Mouse (Mus musculus) bone marrow, adult 2 months (tissue): ENCODE data around the gene Rad50. TPM values are rescaled to one million over a fixed set of nuclear protein-coding genes. Genes with fewer than 3 reads are reported as not detected.
A peak's percentile ranks its signal among the peaks of the same experiment; 100 is the strongest.

ENCODE experiments used
- H3K27ac ChIP-seq: fragments of 200-500 bp; 2 replicates; pipeline ENCODE4 v1.5.1; 2012; ENCODE audit warnings: low read depth, mild to moderate bottlenecking, control low read depth, inconsistent platforms, low read length; ENCODE audit not compliant: control insufficient read depth, poor library complexity, insufficient read depth
- H3K4me1 ChIP-seq: fragments of 200-500 bp; 2 replicates; pipeline ENCODE4 v1.6.1; 2011; ENCODE audit warnings: low read length; ENCODE audit not compliant: control insufficient read depth, insufficient read depth
- H3K4me3 ChIP-seq: fragments of 200-500 bp; replicated peaks from 2 replicates; pipeline ENCODE3; 2011; ENCODE audit warnings: mild to moderate bottlenecking, low read depth, low read length, control low read depth; ENCODE audit not compliant: control insufficient read depth
- CTCF ChIP-seq: fragments of 200-500 bp; IDR thresholded peaks from 2 replicates; pipeline ENCODE4 v1.5.1; 2011; ENCODE audit warnings: low read length, control low read depth; ENCODE audit not compliant: control insufficient read depth, insufficient read depth
- POLR2A ChIP-seq: fragments of 200-500 bp; IDR thresholded peaks from 2 replicates; pipeline ENCODE4 v1.6.1; 2011; ENCODE audit warnings: low read depth, mild to moderate bottlenecking, control low read depth, low read length, borderline replicate concordance; ENCODE audit not compliant: control insufficient read depth
- WGBS: fragments of 180-500 bp; shearing (Covaris S2); methylation state at CpG from one replicate; pipeline ENCODE4 v1.1.7; 2018; 5-methylcytosine and 5-hydroxymethylcytosine counted together
- polyA plus RNA-seq: library from polyadenylated mRNA; stranded (reverse); fragments of >200 nt; gene quantifications from 2 replicates; pipeline ENCODE4 v1.2.4, GENCODE M21; 2011; ENCODE audit warnings: low replicate concordance; ENCODE audit not compliant: missing spikeins, insufficient read depth, insufficient read length

Gene Rad50
- polyA plus RNA-seq, 1 experiment: 15.2 TPM

- H3K4me1 ChIP-seq: peaks cover 2% of the 10 kb centered on the region; the same call in 1 of the 2 replicates
- no peak overlapping the region for H3K4me3 ChIP-seq
Observed at GRCm38 (mm10) chr11:53620094-53620493, 87.0 kb downstream of the Rad50 start.

GRCm38 (mm10) chr11:53619428-53619827 lies 87.7 kb downstream of the Rad50 start:
- H3K27ac ChIP-seq: no peak overlapping the region
- peaks cover 2% of the 10 kb centered on the region; the same call in 1 of the 2 replicates for H3K4me1 ChIP-seq
- H3K4me3 ChIP-seq: no peak overlapping the region
- 60% methylated on average over 6 of the region's 6 CpGs for WGBS
- TF ChIP-seq POLR2A (no peak), CTCF (no peak)

More at GRCm38 (mm10) chr11:53620094-53620493, 87.0 kb downstream of the Rad50 start:
- no peak overlapping the region for H3K27ac ChIP-seq
- TF ChIP-seq POLR2A (no peak), CTCF (no peak)
- WGBS: 61% methylated on average over 4 of the region's 4 CpGs

- H3K27ac ChIP-seq: no peak within 1 kb of the TSS
- peaks cover 2% of the 10 kb centered on the region; the same call in 1 of the 2 replicates for H3K4me1 ChIP-seq
- no peak within 1 kb of the TSS for H3K4me3 ChIP-seq
- WGBS: 35% methylated on average over 7 of the region's 7 CpGs
- TF ChIP-seq POLR2A: no peak
- no peak for TF ChIP-seq CTCF
Observed at GRCm38 (mm10) chr11:53618619-53619198, 88.4 kb downstream of the Rad50 start, which contains the start of gene Il4. TSS of gene Il4 (minus strand) at chr11:53618669.

- Histone ChIP-seq H3K4me1 (peaks cover 2% of the 10 kb centered on the region; the same call in 1 of the 2 replicates), H3K4me3 (no peak overlapping the region), H3K27ac (no peak overlapping the region)
- WGBS: 50% methylated on average over 4 of the region's 4 CpGs
- TF ChIP-seq CTCF (no peak), POLR2A (no peak)
Observed at GRCm38 (mm10) chr11:53617562-53618109, 89.5 kb downstream of the Rad50 start.

GRCm38 (mm10) chr11:53616748-53617558 lies 90.2 kb downstream of the Rad50 start:
- Histone ChIP-seq H3K4me1 (peaks cover under 1% of the 10 kb centered on the region; the same call in 1 of the 2 replicates), H3K4me3 (peak overlapping the region; percentile 51), H3K27ac (0 out of 2 replicates have a peak overlapping the region, but pooled peaks have one; percentile 47)
- no peak for TF ChIP-seq POLR2A
- TF ChIP-seq CTCF: no peak
- WGBS: 59% methylated on average over 8 of the region's 8 CpGs

GRCm38 (mm10) chr11:53615575-53615974 lies 91.5 kb downstream of the Rad50 start:
- 83% methylated on average over 8 of the region's 8 CpGs for WGBS
- no peak overlapping the region for H3K27ac ChIP-seq
- H3K4me3 ChIP-seq: peak overlapping the region; percentile 53
- TF ChIP-seq CTCF: no peak
- TF ChIP-seq POLR2A: no peak
- no peaks in the 10 kb centered on the region for H3K4me1 ChIP-seq

- Histone ChIP-seq H3K4me3 (no peak overlapping the region), H3K27ac (no peak overlapping the region), H3K4me1 (no peaks in the 10 kb centered on the region)
- TF ChIP-seq POLR2A (no peak), CTCF (no peak)
- 62% methylated on average over 6 of the region's 6 CpGs for WGBS
Observed at GRCm38 (mm10) chr11:53615172-53615571, 91.9 kb downstream of the Rad50 start.

GRCm38 (mm10) chr11:53609672-53610071 lies 97.4 kb downstream of the Rad50 start:
- TF ChIP-seq CTCF (no peak), POLR2A (no peak)
- Histone ChIP-seq H3K4me1 (peaks cover 1% of the 10 kb centered on the region; the same call in 1 of the 2 replicates), H3K4me3 (no peak overlapping the region), H3K27ac (no peak overlapping the region)
- 5% methylated on average over 3 of the region's 3 CpGs for WGBS
